Mouse (Mus musculus): Measurements from ENCODE around the gene Pfn3.
A peak's percentile ranks its signal among the peaks of the same experiment; 100 is the strongest.

Pfn3 gene

GRCm38 (mm10) chr13:55391626-55392029, 23.4 kb downstream of the Pfn3 start:
- no peak for DNase-seq

- DNase-seq = no peak
Observed at GRCm38 (mm10) chr13:55390644-55391043, 24.4 kb downstream of the Pfn3 start.

- DNase-seq = no peak
Observed at GRCm38 (mm10) chr13:55381790-55382189, 33.2 kb downstream of the Pfn3 start.

- peak; percentile 23 for DNase-seq
Observed at GRCm38 (mm10) chr13:55378907-55379580, 36.0 kb downstream of the Pfn3 start.

- DNase-seq = no peak
Observed at GRCm38 (mm10) chr13:55375877-55376276, 39.2 kb downstream of the Pfn3 start.

GRCm38 (mm10) chr13:55374206-55374924, 40.7 kb downstream of the Pfn3 start:
- no peak for DNase-seq

GRCm38 (mm10) chr13:55371740-55372139, 43.3 kb downstream of the Pfn3 start:
- DNase-seq = no peak

- DNase-seq = no peak
Observed at GRCm38 (mm10) chr13:55371007-55371681, 43.9 kb downstream of the Pfn3 start.

- DNase-seq = no peak
Observed at GRCm38 (mm10) chr13:55370234-55370633, 44.8 kb downstream of the Pfn3 start.

- no peak for DNase-seq
Observed at GRCm38 (mm10) chr13:55369531-55370114, 45.4 kb downstream of the Pfn3 start, which contains the start of gene Rgs14. Gene Rgs14 (plus strand): TSS chr13:55369732.

- no peak for DNase-seq
Observed at GRCm38 (mm10) chr13:55368401-55368800, 46.6 kb downstream of the Pfn3 start.
